Mouse (Mus musculus) lung, postnatal 0 days (tissue): ENCODE results near the gene Olfr11. TPM values are rescaled to one million over a fixed set of nuclear protein-coding genes. Genes with fewer than 3 reads are reported as not detected.

Experiments used
- ATAC-seq: fragments of 200-750 bp; cut with Nextera tagmentation; 2 replicates; pipeline ENCODE4 v1.8.0; 2017; ENCODE audit warnings: moderate library complexity
- DNase-seq: peaks from one replicate; pipeline ENCODE4 v3.0.0-alpha.2; 2016; ENCODE audit warnings: low spot score
- H3K27ac ChIP-seq: fragments of 300-500 bp; sonication (generic); 2 replicates; pipeline ENCODE4 v1.5.1; 2014; ENCODE audit warnings: antibody characterized with exemption, mild to moderate bottlenecking, low read length, mixed read lengths
- H3K27me3 ChIP-seq: fragments of 300-500 bp; sonication (generic); replicated peaks from 2 replicates; pipeline ENCODE4 v1.6.1; 2014; ENCODE audit warnings: low read length, mixed read lengths; ENCODE audit not compliant: insufficient read depth
- H3K36me3 ChIP-seq: fragments of 300-500 bp; sonication (generic); 2 replicates; pipeline ENCODE4 v1.6.1; 2014; ENCODE audit warnings: low read length, mixed read lengths; ENCODE audit not compliant: insufficient read depth
- H3K4me1 ChIP-seq: fragments of 300-500 bp; sonication (generic); 2 replicates; pipeline ENCODE4 v1.6.1; 2014; ENCODE audit warnings: antibody characterized with exemption, low read depth, low read length, mixed read lengths; ENCODE audit not compliant: insufficient read depth
- H3K4me2 ChIP-seq: fragments of 300-500 bp; sonication (generic); replicated peaks from 2 replicates; pipeline ENCODE4 v1.6.1; 2014; ENCODE audit warnings: low read depth, mild to moderate bottlenecking, low read length, moderate library complexity, mixed read lengths
- H3K4me3 ChIP-seq: fragments of 300-500 bp; sonication (generic); 2 replicates; pipeline ENCODE4 v1.5.1; 2014; ENCODE audit warnings: low read depth, low read length
- H3K9ac ChIP-seq: fragments of 300-500 bp; sonication (generic); replicated peaks from 2 replicates; pipeline ENCODE4 v1.6.1; 2014; ENCODE audit warnings: low read depth, mild to moderate bottlenecking
- H3K9me3 ChIP-seq: fragments of 300-500 bp; sonication (generic); 2 replicates; pipeline ENCODE4 v1.6.1; 2016; ENCODE audit warnings: low read length, mixed read lengths
- CTCF ChIP-seq: IDR thresholded peaks from 2 replicates; pipeline ENCODE4 v1.5.1; 2016; ENCODE audit warnings: antibody characterized with exemption, mild to moderate bottlenecking
- EP300 ChIP-seq: IDR thresholded peaks from 2 replicates; pipeline ENCODE4 v1.6.1; 2016; ENCODE audit warnings: antibody characterized with exemption, mild to moderate bottlenecking, control low read depth
- WGBS: fragments of 180-500 bp; shearing (Covaris S2); extraction: QIAGEN DNeasy Blood & Tissue Kit; methylation state at CpG from one replicate; pipeline ENCODE4 v1.1.7; 2014; 5-methylcytosine and 5-hydroxymethylcytosine counted together
- polyA plus RNA-seq: library from polyadenylated mRNA; unstranded; fragments of >200 nt; fragmentation: Nextera tagmentation; extraction: Ambion mirVana; gene quantifications from 2 replicates; pipeline ENCODE4 v1.2.1, GENCODE M21; 2015

The Olfr11 gene
- polyA plus RNA-seq: not detected in 2 replicates

DNA sequence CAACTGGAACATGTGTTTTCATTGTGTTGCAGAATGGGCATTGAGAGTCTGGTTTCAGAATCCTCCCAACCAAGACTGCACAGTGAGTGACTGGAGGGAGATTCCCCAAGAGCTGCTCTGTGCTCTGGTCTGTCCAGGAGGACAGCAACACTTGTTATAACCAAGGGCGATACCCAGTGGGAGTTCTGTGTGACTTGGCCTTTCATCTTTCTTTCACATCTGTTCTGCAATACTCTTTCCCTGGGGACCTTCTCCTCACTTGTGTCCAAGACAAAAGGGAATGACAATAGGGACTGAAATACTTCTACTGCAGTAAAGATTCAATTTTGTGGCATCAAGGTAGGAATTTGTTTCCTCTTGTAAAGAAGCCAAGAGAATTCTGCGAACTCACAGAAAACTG is at the start of gene Olfr11:
Gene Olfr11, minus strand, starts transcription at position 101 of the 400 bp plus-strand sequence.
- TF ChIP-seq EP300 (no peak), CTCF (no peak)
- no peak within 1 kb of the TSS for H3K4me2 ChIP-seq
- no peaks in the 10 kb centered on the region for H3K4me1 ChIP-seq
- WGBS: 89% methylated on average over 2 of the region's 2 CpGs
- H3K4me3 ChIP-seq: no peak within 1 kb of the TSS
- DNase-seq (no peak), ATAC-seq (no peak)
- H3K36me3 ChIP-seq: no peaks in the 10 kb centered on the region
- no peak within 1 kb of the TSS for H3K9ac ChIP-seq
- H3K27me3 ChIP-seq: no peaks in the 10 kb centered on the region
- H3K9me3 ChIP-seq: no peaks in the 10 kb centered on the region
- no peak within 1 kb of the TSS for H3K27ac ChIP-seq

GRCm38 (mm10) chr13:21677305-21677704 is 35.0 kb upstream of the Olfr11 start, which contains the start of gene Olfr1360:
TSS of gene Olfr1360 (minus strand) at chr13:21677405.
- no peaks in the 10 kb centered on the region for H3K36me3 ChIP-seq
- no peak for ATAC-seq
- no peaks in the 10 kb centered on the region for H3K4me1 ChIP-seq
- no peak within 1 kb of the TSS for H3K9ac ChIP-seq
- 82% methylated on average over 2 of the region's 2 CpGs for WGBS
- DNase-seq: no peak
- H3K27me3 ChIP-seq: no peaks in the 10 kb centered on the region
- H3K27ac ChIP-seq: no peak within 1 kb of the TSS
- no peak for TF ChIP-seq EP300
- TF ChIP-seq CTCF: no peak
- H3K4me2 ChIP-seq: no peak within 1 kb of the TSS
- no peak within 1 kb of the TSS for H3K4me3 ChIP-seq
- no peaks in the 10 kb centered on the region for H3K9me3 ChIP-seq

DNA sequence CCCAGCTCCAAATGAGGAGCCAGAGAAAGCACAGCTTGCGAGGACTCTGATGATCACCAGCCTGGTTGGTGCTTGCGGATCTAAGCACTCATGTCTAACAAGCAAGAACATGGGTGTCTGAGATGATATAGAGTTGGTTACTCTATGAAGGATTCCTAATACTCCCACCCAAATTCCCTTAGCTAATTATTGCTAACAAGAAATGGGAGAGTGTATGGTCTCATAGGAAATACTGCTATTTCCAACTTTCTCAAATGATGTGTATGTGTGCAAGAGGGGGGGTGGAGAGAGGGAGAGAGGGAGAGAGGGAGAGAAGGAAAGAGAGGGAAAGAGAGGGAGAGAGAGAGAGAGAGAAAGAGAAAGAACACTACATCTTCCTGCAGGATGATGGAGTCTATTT is 21.0 kb upstream of the Olfr11 start, which contains the start of gene Olfr1361:
Gene Olfr1361, minus strand, starts transcription at position 101 of the 400 bp plus-strand sequence.
- no peak for ATAC-seq
- H3K9me3 ChIP-seq: no peaks in the 10 kb centered on the region
- H3K27me3 ChIP-seq: no peaks in the 10 kb centered on the region
- no peaks in the 10 kb centered on the region for H3K4me1 ChIP-seq
- DNase-seq: no peak
- H3K36me3 ChIP-seq: no peaks in the 10 kb centered on the region
- H3K4me3 ChIP-seq: no peak within 1 kb of the TSS
- 55% methylated on average over 2 of the region's 2 CpGs for WGBS
- no peak within 1 kb of the TSS for H3K4me2 ChIP-seq
- TF ChIP-seq EP300 (no peak), CTCF (no peak)
- H3K27ac ChIP-seq: no peak within 1 kb of the TSS
- H3K9ac ChIP-seq: no peak within 1 kb of the TSS

DNA sequence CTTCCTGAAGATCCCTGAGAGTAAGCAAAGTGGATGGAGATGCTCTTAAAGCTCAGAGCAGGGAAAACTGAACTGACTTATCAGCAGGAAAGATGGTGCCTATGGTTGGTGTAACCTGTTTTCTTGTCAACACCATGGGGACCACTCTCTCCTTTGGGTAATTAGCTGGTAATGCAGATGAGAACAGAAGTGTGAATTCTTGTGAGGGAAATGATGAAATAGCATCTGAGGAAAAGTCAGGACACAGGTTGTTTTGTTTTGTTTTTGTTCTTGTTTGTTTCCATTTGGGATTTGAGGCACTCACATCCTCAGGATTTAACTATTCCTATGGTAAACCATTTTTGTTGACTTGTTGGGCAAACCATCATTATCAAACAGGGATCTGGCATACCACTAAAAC is 28.4 kb downstream of the Olfr11 start, which contains the start of gene Olfr1362:
Gene Olfr1362, minus strand, starts transcription at position 101 of the 400 bp plus-strand sequence.
- Histone ChIP-seq H3K4me1 (no peaks in the 10 kb centered on the region), H3K36me3 (no peaks in the 10 kb centered on the region), H3K9me3 (no peaks in the 10 kb centered on the region), H3K27me3 (no peaks in the 10 kb centered on the region), H3K27ac (no peak within 1 kb of the TSS), H3K9ac (no peak within 1 kb of the TSS), H3K4me2 (no peak within 1 kb of the TSS), H3K4me3 (no peak within 1 kb of the TSS)
- TF ChIP-seq CTCF: no peak
- TF ChIP-seq EP300: no peak
- no peak for DNase-seq
- ATAC-seq: no peak

GRCm38 (mm10) chr13:21591618-21592017 is 50.7 kb downstream of the Olfr11 start:
- Histone ChIP-seq H3K27me3 (no peaks in the 10 kb centered on the region), H3K9me3 (no peaks in the 10 kb centered on the region), H3K9ac (no peak overlapping the region), H3K4me2 (no peak overlapping the region), H3K36me3 (no peaks in the 10 kb centered on the region), H3K27ac (no peak overlapping the region), H3K4me1 (no peaks in the 10 kb centered on the region), H3K4me3 (no peak overlapping the region)
- no peak for TF ChIP-seq EP300
- WGBS: 54% methylated on average over 2 of the region's 2 CpGs
- DNase-seq: peak; percentile 8
- no peak for ATAC-seq

Other genes with a start within 250 kb of the Olfr11 start
- gene Zkscan3, start 239.8 kb downstream of the Olfr11 start, polyA plus RNA-seq: 46.3 and 54.3 TPM in 2 replicates
- 0.87 TPM in 2 replicates for gene Pgbd1, start 201.5 kb downstream of the Olfr11 start, polyA plus RNA-seq
- 30.2 and 33.0 TPM in 2 replicates for gene Zscan26, start 188.8 kb downstream of the Olfr11 start, polyA plus RNA-seq
- gene Nkapl, start 174.0 kb downstream of the Olfr11 start, polyA plus RNA-seq: 9.1 and 10.5 TPM in 2 replicates
- 5.1 and 5.2 TPM in 2 replicates for gene Zkscan4, start 163.6 kb downstream of the Olfr11 start, polyA plus RNA-seq
- not detected in 2 replicates for gene Gm10065, start 163.1 kb downstream of the Olfr11 start, polyA plus RNA-seq
- gene AK157302, start 147.3 kb downstream of the Olfr11 start, polyA plus RNA-seq: 0.31 and 0.39 TPM in 2 replicates
- gene Gm11273, start 141.1 kb downstream of the Olfr11 start, polyA plus RNA-seq: 3.3 and 5.8 TPM in 2 replicates
- 3.1 and 3.4 TPM in 2 replicates for gene Zkscan8, start 111.4 kb downstream of the Olfr11 start, polyA plus RNA-seq
- gene Olfr1366, start 99.7 kb downstream of the Olfr11 start, polyA plus RNA-seq: 0.06 TPM in 1 of 2 replicates, not detected in the other
- gene Olfr1535, start 82.6 kb downstream of the Olfr11 start, polyA plus RNA-seq: 0.05 TPM in 1 of 2 replicates, not detected in the other
- gene Olfr1364, start 60.8 kb downstream of the Olfr11 start, polyA plus RNA-seq: not detected in 2 replicates
- not detected in 2 replicates for gene Olfr1362, start 28.5 kb downstream of the Olfr11 start, polyA plus RNA-seq
- not detected in 2 replicates for gene Olfr1361, start 20.9 kb upstream of the Olfr11 start, polyA plus RNA-seq
- gene Olfr1360, start 34.9 kb upstream of the Olfr11 start, polyA plus RNA-seq: not detected in 2 replicates
- gene Olfr1359, start 55.6 kb upstream of the Olfr11 start, polyA plus RNA-seq: not detected in 2 replicates
- gene Hist1h2bl, start 73.6 kb upstream of the Olfr11 start, polyA plus RNA-seq: not detected in 2 replicates
- gene Hist1h2ai, start 73.9 kb upstream of the Olfr11 start, polyA plus RNA-seq: 5.4 TPM in 1 of 2 replicates, not detected in the other
- 2.0 TPM in 1 of 2 replicates, not detected in the other for gene Hist1h3h, start 75.1 kb upstream of the Olfr11 start, polyA plus RNA-seq
- gene Hist1h2bm, start 79.5 kb upstream of the Olfr11 start, polyA plus RNA-seq: 0.66 and 0.67 TPM in 2 replicates
- not detected in 2 replicates for gene Hist1h4j, start 92.5 kb upstream of the Olfr11 start, polyA plus RNA-seq
- 0.84 and 0.89 TPM in 2 replicates for gene Hist1h4k, start 108.0 kb upstream of the Olfr11 start, polyA plus RNA-seq
- gene Hist1h2ak, start 111.3 kb upstream of the Olfr11 start, polyA plus RNA-seq: 7.5 and 9.4 TPM in 2 replicates
- 1.1 and 1.3 TPM in 2 replicates for gene Hist1h2bn, start 111.6 kb upstream of the Olfr11 start, polyA plus RNA-seq
- gene Hist1h1b, start 138.1 kb upstream of the Olfr11 start, polyA plus RNA-seq: 1.4 and 2.4 TPM in 2 replicates
- 14.5 and 16.9 TPM in 2 replicates for gene Hist1h3i, start 140.9 kb upstream of the Olfr11 start, polyA plus RNA-seq
- gene Hist1h2an, start 144.7 kb upstream of the Olfr11 start, polyA plus RNA-seq: 1.3 TPM in 1 of 2 replicates, not detected in the other
- 0.61 and 0.95 TPM in 2 replicates for gene Hist1h2bp, start 144.9 kb upstream of the Olfr11 start, polyA plus RNA-seq
- 3.0 and 4.5 TPM in 2 replicates for gene Hist1h2bq, start 167.7 kb upstream of the Olfr11 start, polyA plus RNA-seq
- gene Hist1h2ao, start 167.9 kb upstream of the Olfr11 start, polyA plus RNA-seq: not detected in 2 replicates
- 0.90 TPM in 1 of 2 replicates, not detected in the other for gene Hist1h4m, start 169.2 kb upstream of the Olfr11 start, polyA plus RNA-seq
- gene Hist1h4n, start 189.7 kb upstream of the Olfr11 start, polyA plus RNA-seq: 4.6 and 6.0 TPM in 2 replicates
- gene Hist1h2ap, start 191.0 kb upstream of the Olfr11 start, polyA plus RNA-seq: 382 and 386 TPM in 2 replicates
- 3.0 and 3.8 TPM in 2 replicates for gene Hist1h2br, start 191.2 kb upstream of the Olfr11 start, polyA plus RNA-seq